Mouse (Mus musculus): ENCODE results near the gene Gdf1.

The Gdf1 gene

DNA sequence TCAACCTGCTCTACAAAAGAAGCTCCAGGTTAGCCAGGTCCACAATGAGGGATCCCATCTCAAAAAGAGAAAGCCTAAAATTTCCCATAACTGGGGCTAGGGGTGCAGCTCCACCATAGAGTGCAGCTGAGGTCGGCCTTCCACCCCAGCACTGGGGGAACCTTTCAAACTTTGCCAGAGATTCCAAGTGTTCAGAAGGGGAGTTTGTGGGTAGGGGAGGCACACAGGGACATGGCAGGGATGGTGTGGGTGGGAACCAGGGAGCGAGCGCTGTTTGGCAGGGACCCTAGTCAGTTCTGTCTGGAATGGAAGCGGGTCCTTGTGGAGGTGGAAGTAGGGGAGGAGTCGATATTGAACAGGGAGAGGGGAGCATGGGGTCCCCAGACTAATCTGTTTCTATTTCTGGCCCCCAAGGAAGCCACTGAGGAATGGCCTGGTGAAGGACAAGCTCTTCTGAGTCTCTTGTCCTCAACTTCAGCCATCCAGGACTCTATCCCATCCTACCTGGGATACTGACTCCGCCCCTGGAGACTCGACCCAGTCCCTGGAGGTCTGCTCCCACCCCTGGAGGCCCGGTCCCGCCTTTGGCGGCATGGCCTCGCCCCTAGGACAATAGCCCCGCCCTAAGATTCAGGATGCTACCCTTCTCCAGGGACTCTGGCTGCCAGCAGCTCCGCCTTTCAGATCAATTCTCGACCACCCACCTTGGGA, at the start of gene Gdf1:
Gene Gdf1, plus strand, starts transcription at position 694 of the 711 bp plus-strand sequence.
- in situ Hi-C loops (cut with MboI) = no loop called here

DNA sequence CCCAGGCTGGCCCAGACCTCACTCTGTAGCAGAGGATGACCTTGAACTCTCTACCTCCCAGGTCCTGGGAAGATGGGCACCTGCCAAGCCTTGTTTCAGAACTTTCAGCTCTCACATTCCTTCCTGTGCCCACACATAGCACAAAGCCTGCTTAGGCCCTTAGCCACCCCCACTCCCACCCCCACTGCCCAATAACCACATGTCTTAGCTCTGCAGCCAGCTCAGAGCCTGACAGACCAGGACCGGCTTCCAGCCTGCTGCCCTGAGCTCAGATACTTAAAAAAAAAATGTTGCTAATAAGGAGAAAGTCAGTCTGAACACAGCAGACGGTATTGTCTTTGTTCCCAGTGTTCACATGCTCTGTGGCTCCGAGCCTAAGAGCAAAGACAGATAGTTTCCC, 48.6 kb upstream of the Gdf1 start:
- in situ Hi-C loops (cut with MboI) = no loop called here

DNA sequence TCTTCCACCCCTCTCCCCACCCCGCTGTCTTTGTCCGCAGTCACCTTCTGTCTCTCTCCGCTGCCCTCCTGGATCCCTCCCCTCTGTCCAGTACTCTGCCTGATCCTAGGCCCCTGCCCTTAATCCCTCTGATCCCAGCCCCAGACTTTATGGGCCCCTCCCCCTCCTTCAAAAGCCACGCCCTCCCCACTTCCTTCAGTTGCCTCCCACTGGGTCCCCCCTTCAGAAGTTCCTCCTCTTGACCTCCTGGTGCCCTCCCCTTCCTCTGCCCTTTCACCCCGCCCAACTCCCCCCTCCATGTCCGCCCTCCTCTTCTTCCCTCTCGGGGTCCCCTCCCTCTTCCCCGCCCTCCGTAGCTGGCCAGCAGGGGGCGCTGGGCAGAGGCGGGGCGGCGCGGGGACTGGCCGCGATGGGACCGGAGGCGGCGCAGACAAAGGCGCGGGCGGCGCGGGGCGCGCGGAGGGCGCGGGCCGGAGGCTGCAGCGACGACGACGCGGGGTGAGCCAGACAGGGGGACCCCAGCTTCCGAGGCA, 46.9 kb upstream of the Gdf1 start, which contains the start of gene Homer3:
Gene Homer3, plus strand, starts transcription at position 225 of the 533 bp plus-strand sequence.
- in situ Hi-C loops (cut with MboI) = no loop called here

DNA sequence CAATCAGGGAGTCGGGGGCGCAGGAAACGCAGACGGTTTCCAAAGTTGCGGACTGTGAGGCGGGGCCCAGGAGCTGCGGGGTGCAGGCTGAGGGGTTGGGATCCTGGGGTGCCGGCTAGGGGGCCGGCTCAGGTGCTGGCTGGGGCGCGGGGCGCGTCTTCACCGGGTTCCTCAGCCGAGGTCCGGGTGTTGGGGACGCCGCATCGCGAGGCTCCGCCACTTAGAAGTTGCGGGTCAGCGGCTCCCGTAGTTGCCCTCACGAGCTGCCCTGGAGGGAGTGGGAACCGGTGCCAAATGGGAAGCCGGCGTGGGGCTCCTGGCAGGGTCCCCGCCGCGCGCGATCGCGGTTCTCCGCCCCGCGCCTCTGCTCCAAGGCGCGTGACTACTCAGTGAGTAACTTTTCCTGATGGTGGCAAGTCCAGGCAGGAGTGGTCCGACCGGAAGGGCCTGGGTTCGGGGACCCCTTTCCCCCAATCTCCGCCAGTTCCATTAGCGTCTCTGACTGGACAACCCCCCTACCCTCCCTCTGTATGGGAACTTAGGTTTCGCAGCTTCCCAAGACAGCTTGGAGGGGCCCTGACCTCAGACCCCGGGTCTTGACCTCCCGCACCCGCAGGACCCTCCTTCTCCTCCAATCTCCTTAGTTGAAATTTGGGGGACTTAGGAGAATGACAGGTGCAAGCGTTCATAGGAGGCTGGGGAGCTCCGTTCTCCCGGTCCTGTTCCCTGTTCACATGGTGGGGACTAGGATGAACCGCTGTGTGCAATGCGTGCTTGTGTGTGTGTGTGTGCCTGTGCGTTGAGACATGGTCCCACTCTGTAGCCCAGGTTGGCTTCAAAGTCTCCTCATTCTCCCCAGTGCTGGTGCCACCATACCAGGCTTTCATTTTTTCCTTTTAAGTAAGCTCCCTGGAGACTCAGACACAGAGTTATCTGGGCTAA, 46.2 kb upstream of the Gdf1 start:
- in situ Hi-C loops (cut with MboI) = no loop called here

DNA sequence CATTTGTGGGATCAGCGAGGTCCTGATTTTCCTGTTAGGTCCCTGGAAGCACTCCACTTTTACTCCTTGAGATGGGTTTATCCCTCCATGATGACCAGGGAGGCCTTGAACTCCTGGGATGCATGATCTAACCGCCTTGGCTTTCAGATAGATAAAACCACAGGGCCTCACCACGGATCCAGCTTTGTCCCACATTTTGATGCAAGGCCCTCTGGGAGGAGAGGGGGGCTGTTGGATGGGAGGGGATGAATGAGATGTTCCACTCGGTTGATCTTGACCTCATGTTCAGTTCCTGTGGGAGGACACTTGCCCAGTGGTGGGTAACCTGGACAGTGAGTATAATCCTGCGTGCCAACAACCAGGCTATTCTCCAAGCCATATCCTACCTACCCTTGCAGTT, 45.2 kb upstream of the Gdf1 start:
- in situ Hi-C loops (cut with MboI) = no loop called here

DNA sequence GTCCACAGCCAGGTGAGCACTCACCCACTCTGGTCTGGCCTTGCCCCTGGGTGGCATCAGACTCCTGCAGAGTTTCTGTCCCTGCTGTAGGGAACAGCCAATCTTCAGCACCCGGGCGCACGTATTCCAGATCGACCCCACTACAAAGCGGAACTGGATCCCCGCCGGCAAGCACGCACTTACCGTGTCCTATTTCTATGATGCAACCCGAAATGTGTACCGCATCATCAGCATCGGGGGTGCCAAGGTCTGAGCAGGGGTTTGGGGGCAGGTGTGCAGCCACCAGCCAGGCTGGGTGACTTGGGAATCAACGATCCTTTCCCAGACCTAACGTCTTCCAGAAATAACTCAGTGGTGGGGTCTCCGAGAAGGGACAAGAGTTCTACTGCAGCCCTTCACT, 44.3 kb upstream of the Gdf1 start:
- in situ Hi-C loops (cut with MboI) = no loop called here

DNA sequence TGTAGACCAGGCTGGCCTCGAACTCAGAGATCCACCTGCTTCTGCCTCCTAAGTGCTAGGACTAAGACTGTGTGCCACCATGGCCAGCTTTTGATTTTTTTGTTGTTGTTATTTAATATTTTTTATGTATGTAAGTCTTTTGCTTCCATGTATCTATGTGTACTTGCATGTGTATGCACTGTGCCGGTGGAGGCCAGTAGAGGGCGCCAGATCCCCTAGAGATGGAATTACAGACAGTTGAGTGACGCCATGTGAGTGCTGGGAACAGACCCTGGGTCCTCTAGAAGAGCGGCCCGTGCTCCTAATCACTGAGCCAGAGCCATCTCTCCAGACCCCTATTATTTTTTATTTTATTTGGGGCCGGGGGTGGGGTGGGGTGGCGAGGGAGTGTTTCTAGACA, 42.9 kb upstream of the Gdf1 start:
- in situ Hi-C loops (cut with MboI) = no loop called here

DNA sequence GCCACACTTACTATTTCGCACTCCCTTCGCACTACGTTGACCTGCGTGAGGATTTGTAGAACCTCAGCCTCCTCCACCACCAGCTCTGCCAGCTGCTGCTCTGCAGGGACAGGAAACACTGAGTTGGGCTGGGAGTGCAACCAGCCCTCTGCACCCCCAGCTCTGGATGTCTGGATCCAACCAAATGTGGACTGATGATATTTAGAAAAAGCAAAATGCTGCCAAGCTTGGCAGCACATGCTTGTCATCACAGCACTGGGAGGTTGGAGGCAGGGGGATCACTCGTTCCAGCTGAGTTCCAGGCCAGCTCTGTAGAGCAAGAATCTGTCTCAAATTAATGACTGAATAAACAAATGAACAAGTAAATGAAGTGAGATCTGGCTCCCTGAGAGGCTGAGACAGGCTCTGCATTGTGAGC, 35.6 kb upstream of the Gdf1 start:
- in situ Hi-C loops (cut with MboI) = no loop called here

DNA sequence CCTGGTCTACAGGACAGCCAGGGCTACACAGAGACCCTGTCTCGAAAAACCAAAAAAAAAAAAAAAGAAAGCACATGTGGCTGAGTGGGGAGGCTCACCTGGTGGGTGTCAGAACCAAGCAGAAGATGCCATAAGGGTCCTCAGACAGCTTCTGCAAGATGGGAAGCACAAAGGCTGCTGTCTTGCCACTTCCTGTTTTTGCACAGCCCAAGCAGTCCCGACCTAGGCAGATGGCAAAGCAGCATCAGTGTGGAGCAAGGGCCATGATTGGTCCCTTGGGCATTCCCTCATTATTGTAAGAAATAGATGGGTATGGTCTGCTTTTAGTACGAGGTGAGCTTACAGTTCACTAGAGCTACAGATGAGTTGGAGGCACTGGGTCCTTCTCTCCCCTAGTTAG, 28.7 kb upstream of the Gdf1 start:
- in situ Hi-C loops (cut with MboI) = no loop called here

DNA sequence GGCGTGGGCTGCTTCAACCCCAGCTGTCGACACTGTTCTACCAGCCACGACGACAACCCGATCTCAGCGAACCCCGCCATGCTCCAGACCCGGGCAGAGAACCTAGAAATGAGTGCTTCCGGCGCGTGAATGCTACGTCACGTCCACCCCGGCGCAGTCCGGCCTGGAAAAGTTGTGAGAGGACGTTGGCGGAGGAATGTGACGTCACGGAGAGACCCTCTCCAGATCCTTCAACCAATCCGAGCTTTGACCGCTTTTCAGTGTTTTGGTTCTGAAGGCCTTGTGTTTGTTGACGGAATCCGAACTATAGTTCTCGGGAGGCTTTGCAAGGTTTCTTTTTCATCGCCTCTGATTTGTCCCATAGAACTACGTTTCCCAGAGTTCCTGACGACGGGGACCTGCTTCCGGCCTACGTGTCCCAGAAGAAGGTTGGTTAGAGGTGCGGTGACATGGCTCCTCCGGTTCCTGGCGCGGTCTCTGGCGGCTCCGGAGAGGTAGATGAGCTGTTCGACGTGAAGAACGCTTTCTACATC, 27.2 kb upstream of the Gdf1 start, which contains the start of the genes Ddx49 and Cope:
Gene Ddx49, minus strand, starts transcription at position 132 of the 533 bp plus-strand sequence.
Gene Cope, plus strand, starts transcription at position 161 of the 533 bp plus-strand sequence.
- in situ Hi-C loops (cut with MboI) = no loop called here

DNA sequence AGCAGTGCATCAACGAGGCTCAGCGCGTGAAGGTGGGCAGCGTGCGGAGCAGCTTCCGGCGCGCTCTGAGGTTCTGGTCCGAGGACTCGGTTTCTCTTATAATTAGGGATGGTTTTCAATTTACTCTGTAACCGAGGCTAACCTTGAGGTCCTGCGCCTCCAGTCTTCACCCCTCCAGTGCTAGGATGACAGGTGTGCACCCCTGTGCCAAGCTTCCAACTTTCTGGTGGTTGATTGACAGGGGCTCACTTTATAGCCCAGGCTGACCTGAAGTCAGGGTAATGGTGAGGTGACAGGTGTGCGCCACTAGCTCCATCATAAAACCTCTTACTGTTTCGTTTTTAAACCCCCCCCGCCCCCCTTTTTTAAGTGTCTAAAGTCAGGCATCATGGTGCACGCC, 26.7 kb upstream of the Gdf1 start:
- in situ Hi-C loops (cut with MboI) = no loop called here

DNA sequence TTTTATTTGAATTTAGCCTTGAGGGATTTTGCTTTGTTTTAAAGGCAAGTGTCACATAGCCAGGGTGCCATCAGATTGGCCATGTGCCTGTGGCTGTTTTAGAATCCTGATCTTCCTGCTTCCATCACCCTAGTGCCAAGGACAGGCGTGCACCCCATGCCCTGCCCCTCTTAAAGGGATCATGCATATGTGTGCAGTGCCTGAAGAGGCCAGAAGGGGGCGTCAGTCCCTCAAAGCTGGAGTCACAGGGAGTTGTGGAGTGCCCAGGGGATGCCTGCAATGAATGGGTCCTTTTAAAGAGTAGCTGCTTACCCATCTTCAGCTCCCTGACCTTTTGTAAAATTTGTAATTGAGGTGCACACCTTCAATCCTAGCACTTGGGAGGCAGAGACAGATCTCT, 20.3 kb upstream of the Gdf1 start:
- in situ Hi-C loops (cut with MboI) = no loop called here

DNA sequence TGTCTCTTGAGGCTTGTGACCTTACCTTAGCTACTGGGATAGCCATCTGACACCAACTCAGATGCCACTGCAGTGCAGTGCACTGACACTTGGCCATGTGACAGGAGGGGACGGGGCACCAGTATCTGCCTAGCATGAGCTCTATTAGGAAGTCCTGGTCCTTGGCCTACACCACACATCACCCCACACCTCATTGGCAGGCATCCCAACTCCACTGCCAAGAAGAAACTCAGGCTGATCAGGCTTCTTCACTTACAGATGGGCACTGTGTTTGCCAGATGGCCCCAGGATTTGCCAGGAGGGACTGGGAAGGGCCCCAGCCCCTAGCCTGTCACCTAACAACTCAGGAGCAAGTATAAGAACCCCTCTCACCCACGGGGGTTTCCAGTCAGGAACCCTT, 16.2 kb upstream of the Gdf1 start:
- in situ Hi-C loops (cut with MboI) = no loop called here

DNA sequence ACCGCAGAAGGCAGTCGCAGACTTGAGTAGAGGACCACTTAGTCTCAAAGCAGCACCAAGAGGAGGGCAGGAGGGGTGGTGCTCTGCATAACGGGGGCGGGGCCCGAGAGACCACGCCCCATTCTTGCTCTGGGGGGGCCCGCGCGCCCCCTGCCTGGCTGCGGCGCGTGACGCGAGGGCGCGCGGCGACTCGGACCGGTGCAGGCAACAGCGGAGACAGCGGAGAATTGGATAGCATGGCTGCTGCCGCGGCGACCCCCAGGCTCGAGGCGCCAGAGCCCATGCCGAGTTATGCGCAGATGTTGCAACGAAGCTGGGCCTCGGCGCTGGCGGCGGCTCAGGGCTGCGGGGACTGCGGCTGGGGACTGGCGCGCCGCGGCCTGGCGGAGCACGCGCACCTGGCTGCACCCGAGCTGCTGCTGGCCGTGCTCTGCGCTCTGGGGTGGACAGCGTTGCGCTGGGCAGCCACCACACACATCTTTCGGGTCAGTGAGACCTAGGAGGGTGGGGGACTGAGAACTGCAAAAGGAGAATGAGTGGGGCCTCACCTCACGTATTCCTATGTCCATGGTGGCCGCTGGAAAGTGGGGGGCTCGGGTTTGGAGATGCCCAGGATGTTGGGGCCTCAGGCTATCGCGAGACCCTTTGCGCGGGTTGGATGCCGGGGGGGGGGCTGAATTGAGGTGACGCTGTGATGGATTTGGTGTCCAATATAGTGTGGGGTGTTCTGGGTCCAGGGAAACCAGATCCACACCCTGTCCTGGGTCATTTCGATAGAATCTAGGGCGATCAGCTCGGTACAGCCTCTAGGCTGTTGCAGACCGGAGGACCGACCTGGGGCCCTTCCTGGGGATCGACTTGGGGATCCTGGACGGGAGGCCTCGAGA, 13.8 kb upstream of the Gdf1 start, which contains the start of gene Cers1:
Gene Cers1, plus strand, starts transcription at position 152 of the 887 bp plus-strand sequence.
- in situ Hi-C loops (cut with MboI) = no loop called here

DNA sequence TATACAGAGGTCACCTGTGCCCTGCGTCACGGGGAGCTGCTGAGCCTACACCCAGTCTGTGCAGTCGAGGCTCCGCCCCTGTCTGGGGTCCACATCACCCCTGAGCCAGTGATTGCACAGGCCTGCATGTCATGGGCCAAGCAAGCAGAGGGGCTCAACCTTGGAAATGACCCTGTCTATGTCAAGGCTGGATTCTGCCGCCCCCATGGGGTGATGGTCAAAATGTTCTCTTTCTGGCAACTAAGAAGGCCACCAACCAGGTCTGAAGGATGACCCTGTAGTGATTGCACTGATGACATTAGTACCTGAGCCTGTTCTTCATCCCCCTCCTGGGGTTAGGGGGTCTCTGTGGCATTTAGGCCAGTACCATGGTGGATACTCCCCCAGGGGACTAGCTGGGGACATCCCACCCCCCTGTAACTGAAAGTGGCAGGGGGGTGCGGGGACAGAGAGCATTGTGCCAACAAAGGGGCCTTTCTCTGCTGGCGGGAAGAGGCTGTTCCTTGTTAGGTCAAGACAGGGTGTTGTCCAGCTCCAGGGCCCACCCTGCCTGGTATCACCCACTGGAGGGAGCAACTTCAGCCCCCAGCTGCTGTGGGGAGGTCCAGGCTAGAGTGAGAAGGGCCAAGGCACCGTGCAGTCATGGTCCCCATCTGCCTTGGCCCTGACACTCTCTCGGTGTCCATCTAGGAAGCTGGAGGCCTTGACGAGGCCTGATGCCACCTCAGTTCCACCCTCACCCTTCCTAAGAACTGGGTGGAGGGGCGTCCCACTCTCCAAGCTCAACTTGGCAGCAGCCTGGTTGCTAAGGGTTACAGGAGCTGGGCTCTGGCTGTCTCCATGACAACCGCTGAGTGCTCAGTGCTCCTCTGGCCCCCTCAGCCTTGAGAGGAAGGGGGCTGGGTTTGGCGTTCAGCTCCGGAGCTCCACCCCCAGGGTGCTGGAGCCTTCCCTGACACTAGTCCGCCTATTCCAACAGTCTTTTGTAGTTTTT, 12.8 kb upstream of the Gdf1 start:
- in situ Hi-C loops (cut with MboI) = no loop called here

DNA sequence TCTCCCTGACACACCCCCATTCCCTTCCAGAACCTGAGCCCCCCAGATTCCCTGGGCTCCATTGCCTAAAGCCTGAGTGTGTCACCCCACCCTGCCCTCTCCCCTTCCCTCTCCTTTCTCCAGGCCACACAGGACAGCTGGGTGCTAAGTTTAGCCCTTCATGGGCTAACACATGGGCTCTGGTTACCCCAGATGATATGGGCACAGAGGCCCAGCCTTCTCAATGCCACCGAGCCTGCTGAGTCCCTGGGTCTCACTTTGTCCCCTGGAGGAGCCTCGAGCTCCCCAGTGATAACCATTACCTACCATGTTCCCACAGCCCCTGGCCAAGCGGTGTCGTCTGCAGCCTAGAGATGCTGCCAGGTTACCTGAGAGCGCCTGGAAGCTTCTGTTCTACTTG, 11.7 kb upstream of the Gdf1 start:
- in situ Hi-C loops (cut with MboI) = no loop called here

DNA sequence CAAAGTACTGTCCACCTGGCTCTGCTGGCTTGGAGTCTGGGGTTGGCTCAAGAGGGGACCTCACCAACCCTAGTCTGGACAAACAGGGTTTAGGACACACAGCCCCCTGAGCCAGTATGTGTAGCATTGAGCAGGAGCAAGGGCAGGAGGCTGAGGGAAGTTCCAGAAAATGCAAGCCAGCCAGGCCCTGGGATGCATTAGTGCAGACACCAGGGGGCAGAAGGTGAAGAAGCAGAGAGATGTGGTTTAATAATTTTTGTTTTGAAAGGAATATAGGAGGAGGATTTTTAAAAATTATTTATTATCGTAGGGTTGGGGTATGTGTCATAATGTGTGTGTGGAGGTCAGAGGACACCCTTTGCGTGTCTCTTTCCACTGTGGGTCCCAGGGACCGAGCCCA, 5.9 kb upstream of the Gdf1 start:
- in situ Hi-C loops (cut with MboI) = no loop called here

DNA sequence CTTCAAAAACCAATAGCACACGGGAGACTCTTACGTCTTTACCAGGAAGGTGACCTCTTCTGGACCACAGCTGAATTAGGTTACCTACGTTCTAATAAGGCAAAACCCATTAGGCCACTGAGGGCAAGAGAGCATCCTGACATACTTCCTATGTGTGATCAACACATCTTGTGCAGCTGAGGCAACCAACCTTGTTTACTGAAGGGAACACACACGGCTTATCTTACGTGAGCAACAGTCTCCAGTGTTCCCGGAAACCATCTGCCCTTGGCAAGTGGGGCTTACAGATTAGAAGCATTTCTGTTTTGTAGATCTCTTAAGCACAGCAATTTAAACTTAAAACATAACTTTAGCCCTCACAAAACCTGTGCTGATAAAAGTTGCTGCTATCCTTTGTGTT, 2.1 kb upstream of the Gdf1 start:
- in situ Hi-C loops (cut with MboI) = no loop called here

DNA sequence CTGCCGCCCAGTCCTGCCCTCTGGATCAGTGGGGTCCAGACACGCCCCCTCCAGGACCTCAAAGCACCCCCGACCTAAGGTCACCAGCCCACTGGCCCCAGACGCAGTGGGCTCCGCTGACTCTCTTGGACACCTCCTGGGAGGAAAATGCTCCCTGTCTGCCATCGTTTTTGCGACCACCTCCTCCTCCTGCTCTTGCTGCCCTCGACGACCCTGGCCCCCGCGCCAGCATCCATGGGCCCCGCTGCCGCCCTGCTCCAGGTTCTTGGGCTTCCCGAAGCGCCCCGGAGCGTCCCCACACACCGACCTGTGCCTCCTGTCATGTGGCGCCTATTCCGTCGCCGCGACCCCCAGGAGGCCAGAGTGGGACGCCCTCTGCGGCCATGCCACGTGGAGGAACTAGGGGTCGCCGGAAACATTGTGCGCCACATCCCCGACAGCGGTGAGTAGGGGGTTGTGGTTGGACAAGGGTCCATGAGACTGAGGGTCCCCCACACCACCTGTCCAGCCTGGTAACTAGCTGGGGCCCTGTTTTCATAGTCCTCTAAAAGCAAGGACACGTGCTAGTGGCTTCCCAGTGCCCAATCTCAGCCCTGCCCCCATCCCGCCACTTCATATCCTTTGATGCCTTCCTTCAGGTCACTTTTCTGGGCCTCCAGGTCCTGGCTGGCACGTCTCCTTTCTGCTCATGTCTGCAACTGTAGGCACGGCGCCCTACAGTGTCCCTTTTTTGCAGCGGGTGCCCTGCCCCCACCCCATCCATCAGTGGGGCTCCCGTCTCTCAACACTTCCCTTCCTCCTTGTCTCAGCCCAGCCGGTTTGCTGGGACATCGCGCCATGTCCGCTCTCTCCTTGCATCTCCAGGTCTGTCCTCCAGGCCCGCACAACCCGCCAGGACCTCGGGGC, 471 bp downstream of the Gdf1 start:
- in situ Hi-C loops (cut with MboI) = no loop called here
